Mouse (Mus musculus): ENCODE data around the gene Chrna4.

Gene Chrna4

DNA sequence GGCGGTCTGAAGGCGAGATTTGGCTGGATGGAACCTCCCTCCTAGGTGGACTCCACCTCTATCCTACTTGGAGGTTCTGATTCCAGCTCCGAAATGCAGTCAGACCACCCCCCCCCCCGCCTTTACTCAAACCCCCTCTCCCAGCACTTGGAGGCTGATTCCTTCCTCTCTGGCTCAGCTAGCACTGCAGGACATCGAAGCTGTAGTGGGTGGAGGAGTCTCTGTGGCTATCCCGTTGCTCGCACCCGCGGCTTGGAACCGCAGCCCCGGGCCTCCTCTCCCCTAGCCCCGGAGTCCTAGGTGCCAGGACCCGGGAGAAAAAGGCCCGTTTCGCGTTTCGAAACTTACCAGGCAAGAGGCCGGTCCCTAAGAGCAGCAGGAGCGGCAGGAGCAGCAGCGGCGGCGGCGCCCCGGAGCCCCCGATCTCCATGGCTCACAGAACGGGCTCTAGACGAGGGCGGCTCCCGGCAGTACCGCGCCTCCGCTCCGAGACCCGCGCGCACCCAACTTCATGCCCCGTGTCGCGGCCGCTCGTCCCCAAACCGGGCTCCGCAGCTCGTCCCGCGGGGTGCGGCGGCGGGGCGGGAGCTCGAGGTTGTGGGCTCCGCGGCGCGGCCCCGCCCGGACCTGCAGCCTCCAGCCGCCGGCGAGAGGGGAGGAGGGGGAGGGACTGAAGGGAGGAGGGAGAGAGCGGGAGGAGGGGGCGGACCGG, 4.5 kb downstream of the Chrna4 start:
- DNase-seq (ENCODE audit: extremely low read depth, low read depth, low spot score): no peak

DNA sequence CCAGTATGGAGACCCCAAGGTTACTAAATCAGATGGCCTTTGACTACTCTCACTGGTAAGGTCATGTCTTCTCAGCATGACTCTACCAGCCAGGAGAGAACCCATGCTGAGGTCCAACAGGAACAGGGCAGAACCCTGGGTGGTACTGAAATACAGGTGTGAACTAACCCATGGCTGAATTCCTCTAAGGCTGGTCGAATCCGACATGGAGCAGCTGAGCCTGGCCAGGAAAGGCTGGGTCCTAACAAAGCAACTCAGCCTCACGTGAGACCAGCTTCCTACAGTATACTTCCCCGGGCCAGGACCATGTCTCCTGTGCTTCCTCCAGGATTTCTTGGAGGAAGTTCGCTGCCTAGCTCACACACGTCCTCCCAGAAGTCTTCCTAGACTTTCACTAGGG, 6.8 kb downstream of the Chrna4 start:
- DNase-seq (ENCODE audit: extremely low read depth, low read depth, low spot score): no peak

DNA sequence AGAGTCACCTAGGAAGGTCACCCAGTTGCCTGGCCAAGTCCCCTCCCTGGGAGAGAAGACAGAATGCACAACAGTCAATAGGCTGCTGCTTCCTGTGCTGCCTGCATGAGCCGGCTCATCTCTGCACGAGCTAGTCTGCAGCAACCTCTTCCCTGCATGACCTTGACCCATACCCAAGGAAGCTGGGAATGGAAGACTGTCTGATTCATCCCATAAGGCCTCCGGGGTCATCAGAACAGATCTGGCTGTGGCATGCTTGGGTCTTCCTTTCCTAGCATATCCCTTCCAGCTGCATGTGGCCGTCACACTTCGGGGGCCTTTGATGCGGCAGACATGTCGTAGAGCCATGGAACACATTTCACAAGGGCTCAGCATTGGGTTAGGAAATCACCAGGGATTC, 8.2 kb downstream of the Chrna4 start:
- DNase-seq (ENCODE audit: extremely low read depth, low read depth, low spot score): no peak

DNA sequence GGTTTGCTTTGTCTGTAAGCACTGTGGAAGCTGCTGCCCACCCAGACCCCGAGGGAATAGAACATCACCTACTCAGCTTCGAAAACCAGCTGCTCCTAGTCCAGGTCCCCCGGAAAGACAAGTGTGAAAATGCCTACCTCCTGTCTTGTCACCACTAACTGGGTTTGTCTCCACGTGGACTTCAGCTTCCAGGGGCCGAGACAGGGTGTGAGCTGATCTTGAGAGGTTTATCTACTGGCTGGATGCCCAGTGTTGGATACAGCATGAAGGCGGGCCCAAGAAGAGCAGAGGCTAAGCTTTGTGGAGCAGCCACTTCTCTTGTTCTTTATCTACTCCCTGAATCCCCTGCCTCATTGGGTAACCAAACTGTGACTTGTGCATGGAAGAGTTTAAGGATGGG, 10.0 kb downstream of the Chrna4 start:
- no peak for DNase-seq (ENCODE audit: extremely low read depth, low read depth, low spot score)

DNA sequence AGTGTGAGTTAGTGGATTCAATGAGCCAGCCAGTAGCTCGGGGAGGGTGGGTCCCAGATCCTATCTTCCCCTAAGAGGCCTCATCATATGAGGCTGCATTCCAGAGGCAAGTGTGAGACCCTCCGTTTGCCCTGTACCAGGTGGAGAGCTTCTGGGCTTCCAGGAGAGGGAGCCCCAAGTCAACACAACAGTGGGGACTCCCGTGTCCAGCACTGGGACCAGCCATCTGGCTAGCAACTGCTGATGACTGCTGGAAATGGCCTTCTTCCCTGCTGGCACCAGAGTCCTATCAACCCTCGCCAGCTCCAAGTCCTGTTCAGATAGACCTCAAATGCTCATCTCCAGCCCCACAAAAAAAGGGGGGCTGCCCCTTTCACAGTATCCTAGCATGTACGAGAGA, 10.9 kb downstream of the Chrna4 start:
- DNase-seq (ENCODE audit: extremely low read depth, low read depth, low spot score): no peak

DNA sequence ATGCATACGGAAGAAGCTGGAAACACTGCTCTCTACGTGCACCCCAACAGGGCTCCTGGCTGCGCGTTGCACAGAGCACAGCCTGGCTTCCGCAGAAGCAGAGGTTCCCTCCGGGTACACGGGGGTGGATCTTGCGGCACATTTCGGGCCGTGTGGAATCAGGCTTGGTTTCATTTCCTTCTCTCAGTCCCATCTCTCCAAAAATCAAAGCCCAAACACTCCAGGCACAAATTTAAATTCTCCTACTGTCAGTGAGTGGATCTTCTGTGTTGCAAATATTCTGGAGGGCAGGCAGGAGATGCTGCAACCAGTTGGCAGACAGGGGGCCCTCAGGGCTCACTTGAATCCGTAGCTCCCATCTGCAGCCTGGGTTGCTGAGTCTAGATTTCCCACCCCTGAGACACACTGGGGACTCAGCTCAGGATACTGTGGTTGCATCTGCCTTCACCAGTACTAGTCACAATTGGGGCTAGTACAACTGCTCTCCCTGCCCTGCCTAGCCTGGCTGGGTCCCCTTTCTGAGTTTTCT, 11.9 kb downstream of the Chrna4 start:
- no peak for DNase-seq (ENCODE audit: extremely low read depth, low read depth, low spot score)

DNA sequence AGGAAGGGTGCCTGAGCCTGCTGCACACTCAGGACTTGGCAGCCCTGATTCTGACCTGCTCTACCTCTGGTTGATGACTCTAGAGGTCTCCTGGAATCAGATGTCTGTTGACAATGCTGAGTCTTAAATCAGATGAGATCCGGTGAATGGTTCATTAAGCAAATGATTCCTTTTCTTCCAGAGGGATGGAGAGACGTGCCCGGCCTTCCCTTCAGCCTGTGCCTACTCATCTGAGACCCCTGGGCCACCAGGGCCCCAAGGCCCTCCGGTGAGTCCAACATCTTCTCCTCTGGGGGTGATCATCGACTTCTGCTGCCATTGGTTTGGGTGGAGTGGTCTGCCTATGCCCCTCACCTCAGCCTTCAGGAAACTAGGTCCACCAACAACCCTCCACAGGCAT, 35.0 kb downstream of the Chrna4 start:
- no peak for DNase-seq (ENCODE audit: extremely low read depth, low read depth, low spot score)

DNA sequence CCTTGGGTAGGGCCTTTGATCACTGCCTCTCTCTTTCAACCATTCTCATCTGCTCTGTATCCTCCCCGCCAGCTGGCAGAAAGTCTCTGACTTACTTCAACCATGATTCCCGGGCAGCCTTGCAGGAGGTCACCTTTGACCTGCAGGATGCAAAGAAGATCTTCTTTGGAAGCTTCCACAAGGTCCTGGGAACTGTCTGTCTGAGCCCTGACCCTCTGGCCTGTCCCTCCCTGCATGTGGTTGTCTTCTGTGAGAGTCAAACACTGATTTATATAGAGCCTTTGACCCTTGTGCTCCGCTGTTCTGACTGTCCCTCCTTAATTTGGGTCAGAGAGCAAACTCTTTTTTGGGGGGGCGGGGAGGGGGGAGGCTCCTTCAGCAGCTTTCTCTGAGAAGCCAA, 36.3 kb downstream of the Chrna4 start:
- no peak for DNase-seq (ENCODE audit: extremely low read depth, low read depth, low spot score)

DNA sequence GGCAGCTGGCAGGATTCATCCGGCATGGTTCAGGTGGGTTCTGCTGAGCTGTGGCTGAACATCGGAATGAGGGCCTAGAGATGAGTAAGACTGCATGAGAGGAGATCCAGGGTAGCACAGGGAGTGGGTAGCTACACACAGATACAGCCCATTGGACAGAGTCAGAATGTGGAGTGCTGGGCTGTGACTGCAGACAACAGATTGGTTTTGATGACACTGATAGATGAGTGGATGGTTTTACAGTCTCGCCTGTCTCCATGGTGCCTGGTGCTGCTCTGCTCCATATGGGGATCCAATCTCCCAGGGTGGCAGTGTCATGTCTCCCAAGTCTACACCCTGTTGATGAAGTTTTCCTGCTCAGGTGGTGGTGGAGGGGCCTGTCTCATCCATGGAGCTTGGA, 46.4 kb downstream of the Chrna4 start:
- DNase-seq (ENCODE audit: extremely low read depth, low read depth, low spot score): no peak

DNA sequence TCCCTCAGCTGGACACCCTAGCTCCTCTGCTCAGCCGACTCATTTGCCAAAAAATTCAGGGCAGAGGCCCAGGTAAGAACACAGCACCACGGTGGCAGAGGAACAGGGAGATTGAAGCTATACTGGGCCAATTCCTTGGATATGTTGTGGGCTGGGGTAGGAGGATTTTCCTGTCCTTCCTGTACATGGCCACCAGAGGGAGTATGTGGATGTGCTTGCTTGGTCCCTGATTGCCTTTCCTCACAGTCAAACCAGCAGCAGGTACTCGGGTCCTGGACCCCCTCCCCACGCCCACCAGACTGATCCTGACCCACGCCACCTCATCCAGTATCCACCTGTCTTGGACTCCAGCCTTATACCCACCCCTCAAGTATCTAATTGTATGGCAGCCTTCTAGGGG, 46.9 kb downstream of the Chrna4 start:
- DNase-seq (ENCODE audit: extremely low read depth, low read depth, low spot score): no peak

DNA sequence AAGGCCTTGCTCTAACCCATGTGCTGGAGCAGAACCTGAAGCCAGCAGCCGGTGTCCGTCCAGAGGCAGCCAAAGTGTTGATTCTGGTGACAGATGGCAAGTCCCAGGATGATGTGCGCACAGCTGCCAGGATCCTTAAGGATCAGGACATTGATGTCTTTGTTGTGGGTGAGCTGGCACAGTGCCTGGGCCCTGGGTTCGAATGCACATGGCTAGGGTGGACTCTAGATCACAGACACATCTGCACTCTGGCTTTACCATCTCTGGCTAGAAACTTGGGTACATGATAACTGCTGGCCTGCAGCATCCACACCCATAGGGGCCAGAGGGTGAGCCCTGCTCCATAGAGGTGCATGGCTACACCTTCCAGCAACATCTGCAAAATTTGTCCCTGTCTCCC, 47.9 kb downstream of the Chrna4 start:
- DNase-seq (ENCODE audit: extremely low read depth, low read depth, low spot score): no peak

DNA sequence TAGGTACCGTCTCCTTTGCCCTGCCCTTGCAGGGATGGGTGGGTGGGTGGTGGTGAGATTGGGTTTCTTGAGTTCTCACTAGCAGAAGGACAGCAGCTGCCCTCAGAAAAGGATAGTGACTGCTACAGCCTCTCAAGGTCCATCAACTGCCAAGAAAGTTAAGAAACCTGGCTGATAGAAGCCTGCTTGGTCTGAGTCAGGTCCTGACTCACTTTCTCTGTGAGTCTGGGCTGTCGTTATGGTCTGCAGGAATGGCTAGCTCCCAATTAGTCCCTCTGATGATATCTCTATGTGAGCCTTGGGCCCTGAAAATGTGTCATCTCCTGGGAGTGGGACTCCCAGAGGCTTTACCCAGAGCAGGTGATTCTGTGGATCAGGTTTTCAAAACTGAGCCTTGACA, 49.0 kb downstream of the Chrna4 start:
- no peak for DNase-seq (ENCODE audit: extremely low read depth, low read depth, low spot score)

DNA sequence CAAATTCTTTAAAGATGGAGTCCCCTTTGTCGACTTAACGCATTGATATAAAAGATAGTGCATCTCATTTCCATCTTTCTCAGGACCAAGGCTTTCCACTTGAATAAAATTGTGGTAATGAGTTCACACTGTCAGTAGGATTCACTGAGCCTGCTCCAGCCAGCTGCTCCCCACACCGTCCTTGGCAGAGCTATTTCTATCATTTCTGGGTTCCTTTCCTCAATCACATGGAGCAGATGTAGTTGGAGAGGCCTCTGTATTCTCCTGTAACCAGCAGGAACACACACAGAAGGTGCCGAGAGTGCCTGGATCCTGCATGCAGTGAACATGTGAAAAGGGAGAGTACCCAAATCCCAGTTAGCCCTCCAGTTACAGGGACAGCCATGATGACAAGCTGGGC, 53.0 kb downstream of the Chrna4 start:
- no peak for DNase-seq (ENCODE audit: extremely low read depth, low read depth, low spot score)

DNA sequence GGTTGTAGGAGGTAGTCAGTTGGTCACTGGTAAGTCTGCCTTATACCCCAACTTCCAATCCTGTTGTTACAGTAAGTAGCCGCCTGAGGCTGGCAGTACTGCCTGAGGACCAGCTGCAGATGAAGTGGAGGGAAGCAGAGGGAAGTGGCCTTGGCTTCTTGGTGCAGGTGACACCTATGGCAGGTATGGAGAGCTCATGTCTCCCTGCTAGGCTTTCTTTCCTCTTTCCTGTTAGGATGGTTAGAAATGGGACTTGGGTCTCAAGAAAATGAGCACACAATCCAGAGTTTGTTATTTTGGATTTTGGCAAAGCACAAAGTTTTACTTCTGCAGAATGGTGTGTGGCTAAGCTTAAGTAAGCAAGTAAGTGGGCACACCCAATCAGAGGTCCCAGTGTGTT, 54.4 kb downstream of the Chrna4 start:
- DNase-seq (ENCODE audit: extremely low read depth, low read depth, low spot score): no peak

DNA sequence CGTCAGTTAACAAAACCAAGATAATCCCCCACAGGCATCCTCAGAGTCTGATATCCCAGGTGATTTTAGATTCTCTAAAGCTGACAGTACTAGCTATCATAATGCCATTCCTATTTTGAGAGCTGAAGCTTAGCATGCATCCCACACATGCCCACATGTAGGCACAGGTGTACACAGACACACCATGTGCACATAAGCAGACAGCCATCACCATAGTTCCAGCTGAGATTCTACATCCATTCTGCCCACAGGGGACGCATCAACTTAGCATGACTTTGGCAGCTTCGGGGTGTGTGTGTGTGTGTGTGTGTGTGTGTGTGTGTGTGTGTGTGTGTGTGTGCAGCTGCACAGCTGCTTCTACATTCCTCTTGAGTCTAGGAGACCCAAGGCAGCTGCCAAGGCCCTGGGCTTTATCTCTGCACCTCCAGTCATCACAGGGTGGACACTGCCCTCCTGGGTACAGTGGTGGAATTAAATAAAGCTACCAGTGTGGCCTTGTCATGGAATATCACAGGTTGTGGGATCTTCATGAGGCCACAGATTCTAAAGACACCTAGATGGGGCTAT, 54.9 kb downstream of the Chrna4 start:
- DNase-seq (ENCODE audit: extremely low read depth, low read depth, low spot score): no peak

DNA sequence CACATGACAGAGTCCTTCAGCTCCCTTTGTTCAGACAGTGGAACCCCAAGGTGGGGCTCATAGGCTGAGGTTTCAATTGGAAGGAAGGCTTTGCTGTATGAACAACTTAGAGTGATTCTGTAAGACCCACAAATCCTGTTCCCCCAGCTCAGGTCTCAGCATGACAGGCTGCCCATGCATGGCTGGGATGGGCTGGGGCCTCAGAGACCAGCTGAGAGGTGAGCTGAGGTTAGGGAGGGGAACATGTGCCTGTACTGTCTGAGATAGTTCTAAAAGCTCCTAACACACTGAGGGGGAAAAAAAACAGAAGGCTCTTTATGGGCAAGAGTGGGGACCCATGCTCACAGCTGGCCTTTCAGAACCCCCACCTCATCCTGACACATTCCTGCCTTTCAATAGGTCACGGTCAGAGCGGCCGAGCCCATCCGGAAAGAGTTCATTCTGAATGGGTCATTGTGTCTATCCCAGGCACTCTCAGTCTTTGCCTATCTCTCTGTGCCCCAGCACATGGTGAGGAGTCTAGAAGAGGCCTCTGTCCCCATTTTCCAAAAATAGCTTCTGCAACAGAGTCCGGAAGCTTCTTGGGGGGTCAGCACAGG, 55.8 kb downstream of the Chrna4 start:
- DNase-seq (ENCODE audit: extremely low read depth, low read depth, low spot score): no peak

DNA sequence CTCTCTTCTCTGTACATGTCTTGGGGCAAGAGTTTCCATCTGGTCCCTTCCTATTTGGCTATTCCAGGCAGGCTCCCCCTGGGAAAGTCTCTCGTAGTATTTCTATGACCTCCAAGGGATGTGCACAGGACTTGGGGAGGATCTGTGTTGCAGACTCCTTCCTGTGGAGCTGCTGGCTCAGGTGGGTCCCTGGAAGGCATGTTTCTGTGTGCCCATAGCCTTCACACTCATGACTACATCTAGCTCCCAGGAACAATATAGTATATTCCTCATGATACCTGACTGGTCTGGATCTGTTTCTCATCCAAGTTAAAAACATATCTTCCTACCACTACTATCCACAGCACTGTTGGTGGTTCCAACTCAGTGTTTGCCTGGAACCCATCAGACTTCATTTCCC, 56.3 kb downstream of the Chrna4 start:
- no peak for DNase-seq (ENCODE audit: extremely low read depth, low read depth, low spot score)

DNA sequence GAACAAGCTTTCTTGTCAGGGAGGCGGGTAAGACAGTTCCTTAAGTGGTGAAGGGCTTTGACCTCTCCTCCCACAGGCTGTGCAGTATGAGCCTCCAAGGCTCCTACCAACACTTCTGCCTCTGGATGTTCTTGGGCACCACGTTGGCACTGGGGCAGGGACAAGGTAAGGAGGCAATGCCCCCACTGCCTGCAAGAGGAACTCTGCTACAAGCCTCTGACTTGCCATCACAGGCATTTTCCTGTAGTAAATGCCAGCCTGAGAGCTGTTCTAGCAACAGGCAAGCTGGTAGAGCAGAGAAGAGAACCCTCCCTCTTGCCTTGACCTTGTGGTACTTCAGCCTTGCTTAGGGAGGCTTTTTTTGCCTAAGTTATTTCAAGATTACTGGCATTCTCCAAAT, 56.9 kb downstream of the Chrna4 start, which contains the start of gene Col20a1:
Gene Col20a1 (plus strand): TSS at position 87 of the 400 bp plus-strand sequence.
- no peak for DNase-seq (ENCODE audit: extremely low read depth, low read depth, low spot score)

DNA sequence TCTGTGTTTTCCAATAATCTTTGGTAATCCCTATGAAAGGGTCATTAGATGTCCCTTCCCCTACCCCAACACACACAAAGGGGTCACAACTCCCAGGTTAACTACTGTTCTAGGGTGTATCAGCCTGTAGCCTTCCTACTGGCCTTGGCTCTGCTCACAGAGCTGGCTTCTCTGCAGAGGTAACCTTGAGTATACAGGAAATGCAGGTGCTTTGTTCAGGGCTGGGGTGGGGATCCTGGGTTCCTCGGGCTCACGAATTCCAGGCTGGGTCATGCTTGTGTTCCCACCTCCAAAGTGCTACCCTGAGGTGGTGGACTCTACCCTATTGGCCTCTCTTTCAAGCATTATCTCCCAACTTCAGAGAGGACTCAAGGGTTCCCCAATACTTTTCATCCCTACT, 57.7 kb downstream of the Chrna4 start:
- no peak for DNase-seq (ENCODE audit: extremely low read depth, low read depth, low spot score)

DNA sequence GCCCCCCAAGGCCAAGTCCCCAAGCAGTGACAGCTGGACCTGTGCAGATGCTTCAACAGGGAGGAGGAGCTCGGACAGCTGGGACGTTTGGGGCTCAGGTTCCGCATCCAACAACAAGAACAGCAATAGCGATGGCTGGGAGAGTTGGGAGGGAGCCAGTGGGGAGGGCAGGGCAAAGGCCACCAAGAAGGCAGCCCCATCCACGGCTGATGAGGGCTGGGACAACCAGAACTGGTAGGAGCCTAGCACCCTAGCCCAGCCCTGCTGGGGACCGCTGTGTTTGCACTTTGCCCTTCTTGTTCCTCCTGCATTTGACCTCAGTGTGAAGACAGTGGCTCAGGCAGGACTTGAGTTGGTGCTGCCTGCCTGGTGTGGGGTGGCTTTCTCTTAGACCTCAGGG, 62.2 kb downstream of the Chrna4 start:
- DNase-seq (ENCODE audit: extremely low read depth, low read depth, low spot score): no peak

All from fat pad, adult 2 months (tissue).